Mouse (Mus musculus) pancreas, adult 10 weeks (tissue): ENCODE data around the gene Fgr. TPM values are rescaled to one million over a fixed set of nuclear protein-coding genes. Genes with fewer than 3 reads are reported as not detected.

Source experiments
- polyA plus RNA-seq: library from polyadenylated mRNA; stranded (reverse); fragments of 350-450 nt; fragmentation: Illumina TruSeq; extraction: RNeasy Lipid Tissue Mini Kit (QIAGEN cat#74804); gene quantifications from one replicate; pipeline ENCODE4 v1.2.3, GENCODE M21; 2015; ENCODE audit warnings: low read depth, low replicate concordance; ENCODE audit not compliant: insufficient read depth

Fgr gene
- polyA plus RNA-seq, result 0.46 TPM

GRCm38 (mm10) chr4:132973814-132974398 is at the start of gene Fgr:
Fgr (plus strand) TSS chr4:132974095.

GRCm38 (mm10) chr4:133011028-133011820 is 37.3 kb downstream of the Fgr start, which contains the start of gene Ahdc1:
Ahdc1 (plus strand) TSS chr4:133011260.

Other genes with a start within 250 kb of the Fgr start
- gene Xkr8, start 241.5 kb upstream of the Fgr start, polyA plus RNA-seq, result 0.42 TPM
- 1.2 TPM for gene Smpdl3b, start 216.8 kb upstream of the Fgr start, polyA plus RNA-seq
- gene Rpa2, start 205.8 kb upstream of the Fgr start, polyA plus RNA-seq, result 2.0 TPM
- 1.3 TPM for gene Themis2, start 177.7 kb upstream of the Fgr start, polyA plus RNA-seq
- gene Ppp1r8, start 130.9 kb upstream of the Fgr start, polyA plus RNA-seq, result 4.2 TPM
- gene Stx12, start 89.6 kb upstream of the Fgr start, polyA plus RNA-seq, result 9.8 TPM
- gene Fam76a, start 51.5 kb upstream of the Fgr start, polyA plus RNA-seq, result 5.7 TPM
- 5.5 TPM for gene Ahdc1, start 37.2 kb downstream of the Fgr start, polyA plus RNA-seq
- 12.5 TPM for gene Wasf2, start 156.4 kb downstream of the Fgr start, polyA plus RNA-seq
- 0.90 TPM for gene Cd164l2, start 238.0 kb downstream of the Fgr start, polyA plus RNA-seq
- gene Gpr3, start 238.4 kb downstream of the Fgr start, polyA plus RNA-seq, result not detected